Mouse (Mus musculus) lung, adult 2 months (tissue): Measurements from ENCODE around the gene Slc7a7.

ENCODE experiments used
- CTCF ChIP-seq: fragments of 200-500 bp; IDR thresholded peaks from 2 replicates; pipeline ENCODE4 v1.5.1; 2011; ENCODE audit warnings: mild to moderate bottlenecking, low read length, control low read depth; ENCODE audit not compliant: insufficient read depth
- POLR2A ChIP-seq: fragments of 200-500 bp; IDR thresholded peaks from 2 replicates; pipeline ENCODE4 v1.6.1; 2011; ENCODE audit warnings: low read depth, mild to moderate bottlenecking, control low read depth, low read length, borderline replicate concordance; ENCODE audit errors: extremely low read depth

DNA sequence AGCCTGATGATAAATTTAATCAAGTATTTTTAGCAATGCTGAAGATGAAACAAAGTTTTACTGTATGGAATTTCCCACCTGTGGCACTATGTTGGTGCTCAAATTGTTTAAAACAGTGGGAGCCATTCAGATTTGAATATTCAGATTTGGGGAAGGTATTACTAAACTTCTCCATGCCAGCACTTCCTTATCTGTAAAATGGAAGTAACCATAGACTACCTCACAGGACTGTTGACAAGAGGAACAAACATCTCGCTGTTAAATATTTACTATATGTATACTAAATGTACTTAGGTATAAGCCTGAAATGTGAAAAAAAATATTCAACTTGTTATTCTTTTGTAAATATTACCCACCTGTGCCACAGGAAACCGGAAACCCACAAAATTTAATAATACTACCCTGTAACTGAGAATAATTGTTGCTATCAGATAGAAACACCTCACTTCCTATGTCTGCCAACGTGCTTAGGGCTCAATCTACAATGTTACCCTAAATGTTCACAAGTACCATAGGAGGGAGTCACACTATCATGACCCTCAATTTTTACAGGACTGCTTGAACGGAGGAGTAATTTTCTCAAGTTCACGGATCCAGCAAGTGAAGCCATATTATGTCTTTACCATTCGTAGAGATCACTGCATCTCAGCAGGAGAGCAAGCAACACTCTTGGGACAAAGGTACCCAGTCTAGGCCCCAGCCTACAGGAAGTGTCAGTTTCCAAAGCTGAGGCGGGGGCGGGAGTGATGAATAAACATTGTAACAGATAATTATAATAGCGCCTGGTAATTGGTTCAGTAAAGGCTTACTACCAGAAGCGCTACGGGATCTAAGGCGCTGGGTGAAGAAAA, 45.8 kb upstream of the Slc7a7 start:
- TF ChIP-seq CTCF, result no peak
- no peak for TF ChIP-seq POLR2A
